ENCODE assay signal across 32 mouse cellular contexts in the genomic region with DNA sequence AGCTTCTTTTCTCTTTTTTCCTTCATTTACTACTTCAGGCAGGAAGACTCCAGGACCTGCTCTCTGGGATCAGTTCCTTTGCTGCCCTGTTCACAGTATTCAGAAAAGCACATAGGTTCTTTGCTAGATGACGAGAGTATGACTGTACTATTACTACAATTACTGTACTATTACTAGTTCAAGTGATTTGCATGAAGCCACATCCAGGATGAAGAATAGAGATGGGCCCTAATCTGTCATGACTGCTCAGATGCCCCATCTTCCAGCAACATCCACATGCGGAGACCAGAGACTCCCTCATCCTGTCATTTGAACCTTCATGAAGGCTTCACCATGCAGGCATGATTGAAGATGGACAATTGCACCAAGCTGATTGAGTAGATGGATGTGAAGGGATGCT. TPM values are rescaled to one million over a fixed set of nuclear protein-coding genes. Genes with fewer than 3 reads are reported as not detected.
DNase-seq lines count a peak whose midpoint lies in the region; ATAC-seq lines count a peak whose summit lies in the region.
"Had no signal": no experiment of that assay in that cellular context is flagged by ENCODE, and none has a peak within 500 bp of the region (broad histone marks: within the 10 kb centered on the region; RNA-seq: fewer than 3 reads in every experiment).

No protein-coding gene starts in this region.

- H3K4me2 ChIP-seq in midbrain, embryonic 11.5 days, result no peak overlapping the region
- H3K4me2 ChIP-seq in midbrain, embryonic 14.5 days (ENCODE audit: low read length), result no peak overlapping the region
- no peak overlapping the region for H3K4me2 ChIP-seq in hindbrain, embryonic 11.5 days (replicated peaks; ENCODE audit: low read depth, low read length)
- H3K4me2 ChIP-seq: embryonic facial prominence, embryonic 12.5 days; embryonic facial prominence, embryonic 15.5 days; forebrain, embryonic 13.5 days; heart, embryonic 13.5 days; hindbrain, embryonic 14.5 days; intestine, embryonic 15.5 days had no signal

- no peak overlapping the region for H3K9ac ChIP-seq in midbrain, embryonic 11.5 days (ENCODE audit: low read length)
- no peak overlapping the region for H3K9ac ChIP-seq in midbrain, embryonic 14.5 days (replicated peaks; ENCODE audit: low read length)
- H3K9ac ChIP-seq in hindbrain, embryonic 11.5 days (ENCODE audit: low read depth, low read length), result no peak overlapping the region
- H3K9ac ChIP-seq: embryonic facial prominence, embryonic 12.5 days; embryonic facial prominence, embryonic 15.5 days; forebrain, embryonic 13.5 days; heart, embryonic 13.5 days; hindbrain, embryonic 14.5 days; intestine, embryonic 15.5 days had no signal

- H3K4me1 ChIP-seq in midbrain, embryonic 11.5 days (ENCODE audit: control insufficient read depth, insufficient read depth, low read length), result no peaks in the 10 kb centered on the region
- no peaks in the 10 kb centered on the region for H3K4me1 ChIP-seq in midbrain, embryonic 14.5 days (ENCODE audit: control insufficient read depth, insufficient read depth, low read length)
- no peaks in the 10 kb centered on the region for H3K4me1 ChIP-seq in hindbrain, embryonic 11.5 days (replicated peaks; ENCODE audit: control insufficient read depth, insufficient read depth, low read length)
- H3K4me1 ChIP-seq: embryonic facial prominence, embryonic 12.5 days; embryonic facial prominence, embryonic 15.5 days; forebrain, embryonic 13.5 days; heart, embryonic 10.5 days; heart, embryonic 13.5 days; hindbrain, embryonic 10.5 days; intestine, embryonic 15.5 days had no signal

- intact Hi-C loops in heart, postnatal 14 days (cut with DNase I), result no loop called here

- no peaks in the 10 kb centered on the region for H3K27me3 ChIP-seq in midbrain, embryonic 11.5 days (ENCODE audit: control insufficient read depth, insufficient read depth, low read length)
- H3K27me3 ChIP-seq in midbrain, embryonic 14.5 days (ENCODE audit: control insufficient read depth, insufficient read depth, low read length), result no peaks in the 10 kb centered on the region
- H3K27me3 ChIP-seq in splenic B cell, adult 2 months (ENCODE audit: control insufficient read depth, insufficient read depth, low read length, poor library complexity, severe bottlenecking), result no peaks in the 10 kb centered on the region
- H3K27me3 ChIP-seq in hindbrain, embryonic 11.5 days (ENCODE audit: control insufficient read depth, insufficient read depth, low read length), result no peaks in the 10 kb centered on the region
- H3K27me3 ChIP-seq: embryonic facial prominence, embryonic 12.5 days; embryonic facial prominence, embryonic 15.5 days; forebrain, embryonic 13.5 days; intestine, embryonic 15.5 days had no signal

- no peaks in the 10 kb centered on the region for H3K36me3 ChIP-seq in midbrain, embryonic 11.5 days (ENCODE audit: control insufficient read depth, insufficient read depth, low read length)
- H3K36me3 ChIP-seq in midbrain, embryonic 14.5 days (ENCODE audit: control insufficient read depth, insufficient read depth, low read length), result no peaks in the 10 kb centered on the region
- no peaks in the 10 kb centered on the region for H3K36me3 ChIP-seq in splenic B cell, adult 2 months (ENCODE audit: control insufficient read depth, insufficient read depth, low read length, poor library complexity, severe bottlenecking)
- H3K36me3 ChIP-seq in hindbrain, embryonic 11.5 days (ENCODE audit: control insufficient read depth, insufficient read depth, low read length), result no peaks in the 10 kb centered on the region
- H3K36me3 ChIP-seq: embryonic facial prominence, embryonic 12.5 days; embryonic facial prominence, embryonic 15.5 days; heart, embryonic 10.5 days; heart, embryonic 13.5 days; hindbrain, embryonic 10.5 days; intestine, embryonic 15.5 days had no signal

- H3K27ac ChIP-seq in midbrain, embryonic 11.5 days (ENCODE audit: low read depth, low read length), result no peak overlapping the region
- H3K27ac ChIP-seq in midbrain, embryonic 14.5 days (replicated peaks; ENCODE audit: low read depth, low read length), result no peak overlapping the region
- no peak overlapping the region for H3K27ac ChIP-seq in hindbrain, embryonic 11.5 days (ENCODE audit: low read depth, low read length)
- H3K27ac ChIP-seq: embryonic facial prominence, embryonic 12.5 days; embryonic facial prominence, embryonic 15.5 days; forebrain, embryonic 13.5 days; heart, adult 2 months; heart, embryonic 10.5 days; heart, embryonic 13.5 days; hindbrain, embryonic 10.5 days; hindbrain, embryonic 14.5 days; hindbrain, postnatal 0 days; intestine, embryonic 15.5 days had no signal

- 88% methylated on average over 2 of the region's 2 CpGs for WGBS in midbrain, embryonic 11.5 days
- WGBS in midbrain, embryonic 14.5 days, result 96% methylated on average over 2 of the region's 2 CpGs
- WGBS in hindbrain, embryonic 11.5 days, result 92% methylated on average over 2 of the region's 2 CpGs

- ATAC-seq in midbrain, embryonic 11.5 days (ENCODE audit: low FRiP score), result no peak
- no peak for ATAC-seq in midbrain, embryonic 14.5 days (ENCODE audit: low FRiP score, low TSS enrichment)
- ATAC-seq in CD4-positive, CD25-positive, alpha-beta regulatory T cell, adult 4 months, result peak; percentile 75
- ATAC-seq in activated CD4-positive, CD25-positive, alpha-beta regulatory T cell, adult 4 months, result peak; percentile 53
- no peak for ATAC-seq in hindbrain, embryonic 11.5 days (ENCODE audit: low FRiP score)
- ATAC-seq: forebrain, embryonic 13.5 days; forebrain, embryonic 16.5 days; hindbrain, postnatal 0 days; intestine, embryonic 15.5 days had no signal

- no peak overlapping the region for H3K4me3 ChIP-seq in midbrain, embryonic 11.5 days (ENCODE audit: low read depth, low read length)
- no peak overlapping the region for H3K4me3 ChIP-seq in midbrain, embryonic 14.5 days (replicated peaks; ENCODE audit: low read depth, low read length)
- no peak overlapping the region for H3K4me3 ChIP-seq in hindbrain, embryonic 11.5 days (ENCODE audit: low read depth, low read length)
- H3K4me3 ChIP-seq: embryonic facial prominence, embryonic 12.5 days; embryonic facial prominence, embryonic 15.5 days; forebrain, embryonic 13.5 days; heart, adult 2 months; heart, embryonic 10.5 days; heart, embryonic 13.5 days; hindbrain, embryonic 10.5 days; intestine, embryonic 15.5 days had no signal

- H3K9me3 ChIP-seq in midbrain, embryonic 11.5 days (ENCODE audit: control insufficient read depth, low read length), result no peaks in the 10 kb centered on the region
- H3K9me3 ChIP-seq in midbrain, embryonic 14.5 days (ENCODE audit: control insufficient read depth, low read length), result no peaks in the 10 kb centered on the region
- no peaks in the 10 kb centered on the region for H3K9me3 ChIP-seq in hindbrain, embryonic 11.5 days (ENCODE audit: control insufficient read depth, low read length)
- H3K9me3 ChIP-seq: embryonic facial prominence, embryonic 12.5 days; embryonic facial prominence, embryonic 15.5 days; forebrain, embryonic 13.5 days; heart, embryonic 10.5 days; heart, embryonic 13.5 days; hindbrain, embryonic 10.5 days; intestine, embryonic 15.5 days had no signal

- peak; percentile 12 for DNase-seq in midbrain, embryonic 11.5 days (ENCODE audit: low spot score, missing footprints)
- DNase-seq in midbrain, embryonic 14.5 days, result no peak
- peak; percentile 53 for DNase-seq in splenic B cell, adult 2 months (ENCODE audit: low read depth, low spot score)
- no peak for DNase-seq in heart, postnatal 14 days
- DNase-seq in hindbrain, embryonic 11.5 days (ENCODE audit: low spot score), result no peak
- DNase-seq: adrenal gland, adult 8-10 months; adrenal gland, postnatal 25 days; cerebellum, adult 11-12 months; cerebellum, adult 8-10 months; cerebellum, postnatal 25 days; gastrocnemius, postnatal 10 days; heart, adult 2 months; heart, postnatal 36 days; kidney, adult 11 months; kidney, adult 8-10 months had no signal

RNA-seq across cellular contexts. Expression of a gene that starts 26.1 kb away (rescaled TPM):
- polyA plus RNA-seq in midbrain, embryonic 11.5 days (2014; fragmentation: Nextera tagmentation; extraction: Ambion mirVana), result 0.11 TPM in 1 of 2 replicates, not detected in the other
- polyA plus RNA-seq in midbrain, embryonic 14.5 days (2014; fragmentation: Nextera tagmentation; extraction: Ambion mirVana), result not detected in 2 replicates
- 100 to 1,000 TPM in 1 of 2 experiments, 10 to 100 TPM in 1; 90.4 to 125 TPM for polyA plus RNA-seq in CD4-positive, CD25-positive, alpha-beta regulatory T cell, adult 4 months (2017; shearing (Covaris generic))
- polyA plus RNA-seq in activated CD4-positive, CD25-positive, alpha-beta regulatory T cell, adult 4 months (2017; shearing (Covaris generic)), result 10 to 100 TPM; 90.9 to 94.0 TPM
- total RNA-seq in heart, postnatal 14 days (2021), result not detected
- polyA plus RNA-seq in hindbrain, embryonic 11.5 days (2014; fragmentation: Nextera tagmentation; extraction: Ambion mirVana), result not detected in 2 replicates
- total RNA-seq: adrenal gland, postnatal 25 days; common myeloid progenitor, adult 5-6 weeks; gastrocnemius, adult 18-20 months; gastrocnemius, postnatal 10 days; heart, adult 2 months; heart, postnatal 36 days; hindbrain, postnatal 0 days; MEL had no signal
- polyA plus RNA-seq: brain, embryonic 14.5 days; C2C12; embryonic facial prominence, embryonic 12.5 days; embryonic facial prominence, embryonic 15.5 days; forebrain, embryonic 13.5 days; forebrain, embryonic 16.5 days; heart, embryonic 10.5 days; heart, embryonic 13.5 days; hindbrain, embryonic 10.5 days; hindbrain, embryonic 14.5 days; hindbrain, postnatal 0 days had no signal

RNA-seq across cellular contexts. Expression of a gene that starts 44.4 kb away (rescaled TPM):
- 61.3 and 62.3 TPM in 2 replicates for polyA plus RNA-seq in midbrain, embryonic 11.5 days (2014; fragmentation: Nextera tagmentation; extraction: Ambion mirVana)
- 26.2 and 31.7 TPM in 2 replicates for polyA plus RNA-seq in midbrain, embryonic 14.5 days (2014; fragmentation: Nextera tagmentation; extraction: Ambion mirVana)
- polyA plus RNA-seq in CD4-positive, CD25-positive, alpha-beta regulatory T cell, adult 4 months (2017; shearing (Covaris generic)), result 10 to 100 TPM; 24.8 to 27.1 TPM
- polyA plus RNA-seq in activated CD4-positive, CD25-positive, alpha-beta regulatory T cell, adult 4 months (2017; shearing (Covaris generic)), result 10 to 100 TPM; 20.7 to 25.4 TPM
- total RNA-seq in heart, postnatal 14 days (2021), result 10 to 100 TPM; 12.9 to 14.5 TPM
- 45.9 and 51.2 TPM in 2 replicates for polyA plus RNA-seq in hindbrain, embryonic 11.5 days (2014; fragmentation: Nextera tagmentation; extraction: Ambion mirVana)

Comparison
In these comparisons a context has a peak if more than half of its experiments do, and no peak if none do; other contexts are left out.
1. DNase-seq: peak in midbrain, embryonic 11.5 days (single experiment) and splenic B cell, adult 2 months (single experiment); none in midbrain, embryonic 14.5 days (single experiment), heart, postnatal 14 days (0 of 2) and hindbrain, embryonic 11.5 days (single experiment).
2. ATAC-seq: peak in CD4-positive, CD25-positive, alpha-beta regulatory T cell, adult 4 months (single experiment) and activated CD4-positive, CD25-positive, alpha-beta regulatory T cell, adult 4 months (single experiment); none in midbrain, embryonic 11.5 days (single experiment), midbrain, embryonic 14.5 days (single experiment) and hindbrain, embryonic 11.5 days (single experiment).
3. RNA of a gene that starts 26.1 kb away (polyA plus RNA-seq): 90.4 to 125 TPM in CD4-positive, CD25-positive, alpha-beta regulatory T cell, adult 4 months and 90.9 to 94.0 TPM in activated CD4-positive, CD25-positive, alpha-beta regulatory T cell, adult 4 months; 0.11 TPM in midbrain, embryonic 11.5 days, not detected in midbrain, embryonic 14.5 days and not detected in hindbrain, embryonic 11.5 days; every median in the first group is over 10 times any median in the second.